Mouse (Mus musculus) lung, postnatal 14 days (tissue): ENCODE measurements at regions not wholly inside any gene's neighbourhood (a gene's known extent, or its start where the extent isn't known, plus 50 kb on each side); places are given as distances from the start of the nearest gene placed in this dataset.

Experiments used
- DNase-seq: peaks from one replicate; pipeline ENCODE4 v3.0.0; 2021

GRCm38 (mm10) chr4:71808271-71808670, 50.5 kb upstream of the Gm11232 start:
- DNase-seq = no peak
